Mouse (Mus musculus): ENCODE measurements around the gene Gm572. TPM values are rescaled to one million over a fixed set of nuclear protein-coding genes. Genes with fewer than 3 reads are reported as not detected.

Gene Gm572
- polyA plus RNA-seq (2015; fragmentation: Illumina TruSeq; extraction: RNeasy Lipid Tissue Mini Kit (QIAGEN cat#74804); ENCODE audit: insufficient read depth, low replicate concordance) = not detected

GRCm38 (mm10) chr4:148643291-148644156, at the start of gene Gm572:
Gene Gm572 (plus strand): TSS chr4:148643317.

GRCm38 (mm10) chr4:148602357-148603120, 40.6 kb upstream of the Gm572 start, which contains the start of gene Masp2:
Gene Masp2 (plus strand): TSS chr4:148602554.

GRCm38 (mm10) chr4:148626623-148627185, 16.4 kb upstream of the Gm572 start, which contains the start of gene Tardbp:
Gene Tardbp (minus strand): TSS chr4:148627019.

Other genes starting within 250 kb of the Gm572 start
- gene Ubiad1, start 198.5 kb upstream of the Gm572 start, polyA plus RNA-seq (2015; fragmentation: Illumina TruSeq; extraction: RNeasy Lipid Tissue Mini Kit (QIAGEN cat#74804); ENCODE audit: insufficient read depth, low replicate concordance) = 7.9 TPM
- 11.5 TPM for gene Mtor, start 194.7 kb upstream of the Gm572 start, polyA plus RNA-seq (2015; fragmentation: Illumina TruSeq; extraction: RNeasy Lipid Tissue Mini Kit (QIAGEN cat#74804); ENCODE audit: insufficient read depth, low replicate concordance)
- 1.6 TPM for gene Angptl7, start 142.9 kb upstream of the Gm572 start, polyA plus RNA-seq (2015; fragmentation: Illumina TruSeq; extraction: RNeasy Lipid Tissue Mini Kit (QIAGEN cat#74804); ENCODE audit: insufficient read depth, low replicate concordance)
- 51.3 TPM for gene Exosc10, start 84.9 kb upstream of the Gm572 start, polyA plus RNA-seq (2015; fragmentation: Illumina TruSeq; extraction: RNeasy Lipid Tissue Mini Kit (QIAGEN cat#74804); ENCODE audit: insufficient read depth, low replicate concordance)
- gene Srm, start 51.8 kb upstream of the Gm572 start, polyA plus RNA-seq (2015; fragmentation: Illumina TruSeq; extraction: RNeasy Lipid Tissue Mini Kit (QIAGEN cat#74804); ENCODE audit: insufficient read depth, low replicate concordance) = 15.1 TPM
- gene Masp2, start 40.8 kb upstream of the Gm572 start, polyA plus RNA-seq (2015; fragmentation: Illumina TruSeq; extraction: RNeasy Lipid Tissue Mini Kit (QIAGEN cat#74804); ENCODE audit: insufficient read depth, low replicate concordance) = 0.10 TPM
- gene Tardbp, start 16.3 kb upstream of the Gm572 start, polyA plus RNA-seq (2015; fragmentation: Illumina TruSeq; extraction: RNeasy Lipid Tissue Mini Kit (QIAGEN cat#74804); ENCODE audit: insufficient read depth, low replicate concordance) = 751 TPM
- 2.7 TPM for gene Casz1, start 161.1 kb downstream of the Gm572 start, polyA plus RNA-seq (2015; fragmentation: Illumina TruSeq; extraction: RNeasy Lipid Tissue Mini Kit (QIAGEN cat#74804); ENCODE audit: insufficient read depth, low replicate concordance)

Measured in spleen, adult 10 weeks (tissue).